Mouse (Mus musculus) right cerebral cortex, postnatal 25 days (tissue): ENCODE data around the gene Olfr1251.
"Not testable (repeated sequence)": the region's sequence is repeated elsewhere in the genome, so short reads cannot be mapped to it uniquely, and the experiment has no call there.

Experiments used
- DNase-seq: peaks from one replicate; pipeline ENCODE4 v3.0.0; 2022

The Olfr1251 gene

GRCm38 (mm10) chr2:89671836-89672235, at the start of gene Olfr1251:
Olfr1251 (minus strand) TSS chr2:89671936.
- DNase-seq = no peak

DNA sequence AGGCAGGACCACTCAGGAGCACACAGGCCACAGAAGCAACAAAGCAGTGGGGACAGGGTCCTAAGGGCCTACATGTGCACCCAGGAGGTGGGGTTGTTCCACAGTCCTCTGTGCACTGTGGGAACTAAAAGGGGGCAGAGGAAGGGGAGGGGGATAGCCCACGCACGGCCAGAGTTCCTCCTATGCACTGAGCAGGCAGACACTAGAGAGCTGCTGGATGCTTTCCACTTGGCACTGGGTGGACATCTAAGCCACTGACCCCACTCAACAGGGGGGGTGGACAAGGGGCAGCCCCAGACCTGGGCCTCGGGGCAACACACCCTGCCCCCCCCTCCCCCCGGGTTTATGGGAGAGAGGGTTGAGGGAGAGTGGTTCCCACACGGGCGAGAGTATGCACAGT, 20.2 kb upstream of the Olfr1251 start:
- no peak for DNase-seq

DNA sequence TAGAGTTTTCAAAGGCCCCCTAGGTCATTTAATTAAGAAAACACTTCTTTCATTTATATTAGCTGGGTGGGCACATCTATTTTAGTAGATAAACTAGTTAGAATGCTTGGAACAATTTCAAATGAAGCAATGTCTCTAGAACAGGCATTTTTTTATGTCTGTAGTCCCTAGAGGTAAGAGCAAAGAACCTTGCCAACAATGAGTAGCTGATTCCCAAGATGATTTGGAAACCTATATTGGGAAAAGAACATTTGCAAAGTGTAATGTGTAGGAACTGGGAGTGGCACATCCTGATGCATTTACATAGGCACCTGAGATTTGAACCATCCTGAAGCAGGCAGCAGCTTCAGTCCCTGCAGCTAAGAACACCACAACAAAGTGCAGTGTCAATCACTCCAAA, 10.4 kb downstream of the Olfr1251 start, which contains the start of gene Olfr1250:
TSS of gene Olfr1250 (minus strand) at position 101 of the 400 bp plus-strand sequence.
- DNase-seq = no peak

DNA sequence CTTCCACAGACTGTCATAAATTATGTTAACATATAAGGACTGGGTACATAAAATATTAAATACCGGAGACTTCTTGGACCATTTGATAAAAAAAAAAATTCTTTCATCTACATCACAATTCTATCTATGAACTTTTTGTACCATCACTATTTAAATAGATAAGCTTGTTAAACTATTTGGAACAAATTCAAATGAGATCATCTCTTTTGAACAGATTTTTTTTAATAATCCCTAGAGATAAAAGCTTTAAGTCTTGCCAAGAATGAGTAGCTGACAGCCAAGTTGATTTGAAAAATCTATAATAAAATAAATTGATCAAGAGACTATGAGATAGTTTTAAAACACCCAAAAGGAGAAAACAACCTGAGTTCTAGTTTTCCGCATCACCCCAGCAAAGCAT, 36.9 kb downstream of the Olfr1251 start, which contains the start of gene Olfr1249:
TSS of gene Olfr1249 (minus strand) at position 101 of the 400 bp plus-strand sequence.
- no peak for DNase-seq

DNA sequence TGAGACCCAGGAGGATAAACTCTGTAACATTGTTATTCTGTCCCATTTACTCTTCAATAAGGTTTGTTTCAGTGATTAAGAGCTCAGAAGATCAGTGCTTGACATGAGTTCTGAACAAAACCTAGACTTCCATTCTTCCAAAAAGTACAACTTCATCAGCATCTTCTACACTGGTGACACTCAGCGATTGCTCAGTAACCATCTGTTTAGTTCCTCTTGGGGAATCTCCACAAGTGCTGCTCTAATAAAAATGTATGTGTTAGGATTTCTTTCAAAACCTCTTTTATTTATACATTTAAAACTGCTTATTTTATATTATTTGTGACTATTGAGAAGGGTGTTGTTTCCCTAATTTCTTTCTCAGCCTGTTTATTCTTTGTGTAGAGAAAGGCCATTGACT, 53.6 kb downstream of the Olfr1251 start, which contains the start of gene Olfr1248:
TSS of gene Olfr1248 (minus strand) at position 101 of the 400 bp plus-strand sequence.
- not testable (repeated sequence) for DNase-seq
